Mouse (Mus musculus): ENCODE data around the gene Setd2.

Setd2 gene

GRCm38 (mm10) chr9:110532538-110533291 is at the start of gene Setd2:
Setd2 (plus strand) TSS chr9:110532597.
- DNase-seq (ENCODE audit: low read depth, low spot score) = peak; percentile 86

- DNase-seq (ENCODE audit: low read depth, low spot score) = no peak
These were observed 43.6 kb upstream of the Setd2 start for GRCm38 (mm10) chr9:110488841-110489240.

GRCm38 (mm10) chr9:110490913-110491312 is 41.5 kb upstream of the Setd2 start:
- DNase-seq (ENCODE audit: low read depth, low spot score) = peak; percentile 45

DNA sequence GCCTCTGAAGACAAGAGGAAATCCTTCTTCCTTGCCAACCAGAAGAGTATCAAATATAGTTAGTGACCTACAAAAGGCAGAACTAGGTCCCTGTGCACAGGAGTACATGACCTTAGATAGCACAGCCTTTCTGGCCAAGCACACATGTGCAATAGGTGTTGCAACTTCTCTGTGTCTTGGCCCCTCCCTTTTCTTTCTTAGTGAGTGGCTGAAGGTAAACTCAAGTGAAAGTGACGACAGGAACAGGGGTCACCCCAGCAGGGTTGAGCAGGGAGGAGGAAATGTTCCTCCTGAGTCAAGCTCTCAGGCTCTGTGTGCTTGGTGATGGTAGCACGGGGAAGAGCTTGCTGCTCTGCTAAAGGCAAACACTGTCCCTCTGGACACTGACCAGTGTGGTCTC is 6.7 kb upstream of the Setd2 start:
- peak; percentile 29 for DNase-seq (ENCODE audit: low read depth, low spot score)

DNA sequence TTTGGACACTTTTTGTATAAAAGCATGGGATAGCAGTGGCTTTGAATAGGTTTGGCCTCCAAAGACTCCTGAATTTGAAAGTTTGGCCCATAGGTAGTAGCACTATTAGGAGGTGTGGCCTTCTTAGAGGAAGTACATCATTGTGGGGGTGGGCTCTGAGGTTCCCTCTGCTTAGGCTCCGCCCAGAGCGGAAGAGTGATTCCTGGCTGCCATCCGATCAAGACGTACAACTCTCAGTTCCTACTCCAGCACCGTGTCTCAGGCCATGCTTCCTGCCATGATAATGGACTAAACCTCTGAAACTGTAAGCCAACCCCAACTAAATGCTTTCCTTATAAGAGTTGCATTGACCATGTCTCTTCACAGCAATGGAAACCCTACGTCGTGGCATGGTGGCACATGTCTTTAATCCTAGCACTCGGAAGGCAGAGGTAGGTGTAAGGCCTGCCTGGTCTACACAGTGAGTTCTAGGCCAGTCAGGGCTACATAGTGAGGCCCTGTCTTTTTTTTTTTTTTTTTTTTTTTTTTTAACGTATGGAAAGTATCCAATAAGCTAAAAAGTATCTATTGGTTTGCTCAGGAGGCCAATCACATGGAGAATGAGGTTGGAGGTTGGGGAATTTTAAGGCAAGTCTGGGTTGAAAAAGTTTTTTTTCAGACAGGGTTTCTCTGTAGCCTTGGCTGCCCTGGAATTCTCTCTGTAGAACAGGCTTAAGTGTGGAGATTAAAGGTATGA is 3.2 kb upstream of the Setd2 start:
- DNase-seq (ENCODE audit: low read depth, low spot score) = no peak

GRCm38 (mm10) chr9:110530650-110531049 is 1.7 kb upstream of the Setd2 start:
- peak; percentile 86 for DNase-seq (ENCODE audit: low read depth, low spot score)

DNA sequence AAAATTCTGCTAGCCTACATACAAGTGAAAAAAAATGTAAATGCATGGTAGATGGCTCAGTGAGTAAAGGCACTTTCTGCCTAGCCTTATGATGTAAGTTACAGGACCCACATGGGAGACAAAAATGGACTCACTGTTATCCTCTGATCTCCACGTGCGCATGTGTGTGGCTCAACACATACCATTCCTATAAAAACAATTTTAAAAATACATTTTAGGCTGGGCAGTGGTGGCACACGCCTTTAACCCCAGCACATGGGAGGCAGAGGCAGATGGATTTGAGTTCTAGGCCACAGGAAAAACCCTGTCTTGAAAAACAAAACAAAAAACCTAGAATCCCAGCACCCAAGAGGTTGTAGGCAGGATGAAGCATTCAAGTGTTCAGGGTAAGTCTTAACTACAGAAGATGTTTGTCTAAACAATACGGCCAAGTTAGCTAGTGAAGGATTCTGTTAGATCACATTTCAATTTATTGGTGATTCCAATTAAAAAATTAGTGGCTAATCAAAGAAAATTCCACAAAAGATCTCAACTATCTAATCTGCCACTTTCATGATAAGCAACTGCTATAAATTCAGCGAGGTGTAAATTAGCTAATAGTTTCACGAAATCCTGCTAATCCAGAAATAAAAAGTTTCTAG is 1.1 kb upstream of the Setd2 start:
- peak; percentile 73 for DNase-seq (ENCODE audit: low read depth, low spot score)

- DNase-seq (ENCODE audit: low read depth, low spot score) = peak; percentile 98
These were observed 395 bp upstream of the Setd2 start for GRCm38 (mm10) chr9:110531914-110532489.

DNA sequence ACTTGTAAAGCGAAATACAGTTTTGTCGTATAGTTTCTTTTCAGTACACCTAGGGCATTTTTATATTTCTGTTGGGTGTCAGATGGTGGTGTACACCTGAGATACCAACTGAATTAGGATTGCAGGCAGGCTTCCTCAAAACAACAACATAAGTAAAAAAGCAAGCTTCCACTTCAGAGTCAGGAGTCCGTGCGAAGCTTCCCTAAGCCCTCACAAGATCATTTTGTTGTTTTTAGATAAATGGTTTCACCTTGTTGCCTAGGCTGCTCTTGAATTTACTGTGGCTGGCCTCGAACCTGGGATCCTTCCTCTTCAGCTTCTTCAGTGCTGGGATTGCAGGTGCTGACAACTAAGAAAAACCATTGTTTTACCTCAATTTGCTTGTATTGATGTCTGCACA is 1.2 kb downstream of the Setd2 start:
- peak; percentile 66 for DNase-seq (ENCODE audit: low read depth, low spot score)

DNA sequence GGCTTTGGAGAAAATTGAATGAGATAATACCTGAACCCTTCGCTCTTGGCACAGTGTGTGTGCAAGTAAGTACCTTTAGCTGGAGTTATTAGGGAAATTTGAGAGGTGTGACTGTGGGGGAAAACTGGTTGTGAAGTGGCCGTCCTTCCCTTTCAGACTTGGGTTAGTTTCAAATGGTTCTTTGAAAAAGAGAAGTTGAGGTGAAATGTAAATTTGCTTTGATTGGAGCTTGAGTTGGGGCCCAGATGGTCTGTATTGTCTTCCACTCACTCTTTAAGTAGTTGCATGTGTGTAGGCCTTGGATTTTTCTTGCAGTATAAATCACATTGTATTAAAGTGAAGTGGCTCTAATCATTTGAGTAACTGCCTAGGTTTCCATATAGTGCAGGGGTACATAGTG is 2.7 kb downstream of the Setd2 start:
- DNase-seq (ENCODE audit: low read depth, low spot score) = peak; percentile 79

DNA sequence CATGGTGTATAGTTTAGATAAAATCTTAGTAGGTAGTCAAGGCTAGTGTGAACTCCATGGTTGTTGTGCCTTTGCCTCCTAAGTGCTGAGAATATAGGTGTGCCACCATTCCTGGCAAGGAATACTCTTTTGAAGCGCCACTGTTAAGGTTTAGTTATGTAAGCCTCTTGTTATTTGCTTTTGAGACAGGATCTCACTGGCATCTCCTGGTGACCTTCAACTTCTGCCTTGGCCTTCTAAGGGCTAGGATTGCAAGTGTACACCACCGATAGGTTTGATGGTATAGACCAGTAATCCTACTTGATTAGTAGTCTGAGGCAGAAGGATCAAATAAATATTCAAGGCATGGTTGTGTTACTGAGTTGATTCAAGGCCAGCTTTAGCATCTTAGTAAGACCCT is 4.2 kb downstream of the Setd2 start:
- DNase-seq (ENCODE audit: low read depth, low spot score) = no peak

GRCm38 (mm10) chr9:110538511-110538910 is 6.1 kb downstream of the Setd2 start:
- DNase-seq (ENCODE audit: low read depth, low spot score) = no peak

DNA sequence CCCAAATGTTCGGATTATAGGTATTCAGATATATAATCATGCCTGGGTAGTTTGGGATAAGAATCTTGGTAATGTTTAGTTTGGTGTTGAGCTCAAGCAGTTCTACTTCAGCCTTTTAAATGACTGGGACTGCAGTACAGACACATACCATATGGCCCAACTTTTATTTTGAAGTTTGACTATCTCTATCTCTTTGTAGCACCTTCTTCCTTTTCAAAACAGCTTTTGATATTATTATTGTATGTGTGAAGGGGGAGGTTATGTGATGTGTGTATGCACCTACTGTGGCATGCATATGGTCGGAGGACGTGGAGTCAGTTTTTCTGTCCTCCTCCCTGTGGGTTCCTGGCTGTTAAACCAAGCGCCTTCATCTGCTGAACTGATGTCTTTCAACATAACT is 9.6 kb downstream of the Setd2 start:
- DNase-seq (ENCODE audit: low read depth, low spot score) = no peak

DNA sequence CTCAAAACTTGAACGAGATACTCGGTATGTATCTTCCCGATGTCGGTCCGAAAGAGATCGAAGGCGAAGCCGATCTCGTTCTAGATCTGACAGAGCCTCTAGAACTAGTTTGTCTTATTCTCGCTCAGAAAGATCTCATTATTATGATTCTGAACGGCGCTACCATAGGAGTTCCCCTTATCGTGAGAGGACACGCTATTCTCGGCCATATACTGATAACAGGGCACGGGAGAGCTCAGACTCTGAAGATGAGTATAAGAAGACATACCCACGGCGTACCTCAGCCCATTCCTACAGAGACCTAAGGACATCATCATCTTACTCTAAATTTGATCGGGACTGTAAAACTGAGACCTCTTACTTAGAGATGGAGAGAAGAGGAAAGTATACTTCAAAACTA is 15.9 kb downstream of the Setd2 start:
- DNase-seq (ENCODE audit: low read depth, low spot score) = no peak

- peak; percentile 25 for DNase-seq (ENCODE audit: low read depth, low spot score)
These were observed 35.9 kb downstream of the Setd2 start for GRCm38 (mm10) chr9:110568309-110568708.

- DNase-seq (ENCODE audit: low read depth, low spot score) = no peak
These were observed 49.8 kb downstream of the Setd2 start for GRCm38 (mm10) chr9:110582161-110582560.

GRCm38 (mm10) chr9:110583521-110583920 is 51.1 kb downstream of the Setd2 start:
- no peak for DNase-seq (ENCODE audit: low read depth, low spot score)

DNA sequence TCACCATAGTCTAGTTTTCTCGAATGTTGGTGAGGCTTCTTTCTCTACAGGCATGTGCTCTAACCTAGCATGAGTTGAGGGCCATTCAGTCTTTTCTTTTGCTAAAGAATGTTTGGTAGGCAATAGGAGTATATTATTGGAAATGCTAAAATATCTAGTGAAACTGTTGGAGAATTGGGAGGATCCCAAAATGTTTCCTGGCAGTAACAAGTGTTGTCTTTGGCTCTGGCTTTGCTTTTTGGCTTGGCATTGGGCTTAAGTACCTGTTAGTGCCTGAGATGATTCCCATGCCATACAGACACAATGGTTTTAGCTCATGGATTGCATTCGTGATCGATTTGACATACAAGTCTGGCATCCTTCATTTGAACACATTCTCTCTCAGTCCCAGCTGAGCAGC is 79.1 kb downstream of the Setd2 start:
- DNase-seq (ENCODE audit: low read depth, low spot score) = no peak

GRCm38 (mm10) chr9:110617081-110617480 is 84.7 kb downstream of the Setd2 start:
- no peak for DNase-seq (ENCODE audit: low read depth, low spot score)

GRCm38 (mm10) chr9:110620180-110620579 is 87.8 kb downstream of the Setd2 start:
- DNase-seq (ENCODE audit: low read depth, low spot score) = peak; percentile 33

DNA sequence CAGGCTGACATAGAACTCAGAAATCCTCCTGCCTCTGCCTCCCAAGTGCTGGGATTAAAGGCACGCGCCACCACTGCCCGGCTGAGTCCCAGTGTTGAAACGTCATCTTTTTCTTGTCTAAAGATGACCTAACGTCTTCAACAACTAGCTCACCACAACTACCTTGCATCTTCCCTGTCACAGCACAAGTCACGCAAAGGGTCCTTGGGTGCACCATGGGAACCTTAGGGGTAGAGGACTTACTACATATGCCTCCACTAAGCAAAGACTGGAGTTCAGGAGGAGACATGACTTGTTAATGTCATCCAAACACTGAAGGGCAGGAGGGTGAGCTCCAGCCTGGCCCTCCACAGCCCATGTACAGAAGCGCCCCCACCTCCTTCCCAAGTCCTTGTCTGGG is 88.3 kb downstream of the Setd2 start:
- no peak for DNase-seq (ENCODE audit: low read depth, low spot score)

DNA sequence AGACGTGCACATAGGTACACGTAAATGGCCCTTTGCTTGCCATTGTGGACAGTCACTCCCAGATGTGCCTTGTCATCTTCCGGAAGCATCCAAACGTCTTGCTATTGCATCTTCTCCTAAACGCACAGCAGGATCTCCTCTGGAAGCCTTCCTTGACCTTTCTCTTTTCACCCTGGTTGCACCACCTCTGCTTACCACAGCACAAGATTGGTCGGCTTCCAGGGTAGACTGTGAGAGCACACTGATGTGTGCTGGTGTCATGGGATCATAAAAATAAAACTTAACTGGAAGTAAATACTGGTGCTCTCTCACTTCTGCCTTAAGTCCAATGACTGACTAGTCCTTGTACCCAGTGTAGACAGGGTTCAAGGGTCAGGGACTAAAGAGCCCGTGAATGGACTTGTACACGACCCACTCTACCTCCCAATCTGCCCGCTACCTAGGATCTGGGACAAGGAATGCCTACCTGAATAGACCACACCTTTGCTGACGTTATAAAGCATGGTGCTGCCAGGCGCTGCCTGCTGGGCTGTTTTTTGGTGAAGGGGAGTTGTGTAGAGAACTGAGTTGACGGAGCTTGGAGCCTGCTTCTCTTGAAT is 90.3 kb downstream of the Setd2 start:
- no peak for DNase-seq (ENCODE audit: low read depth, low spot score)

All from A20 (cell line).